Mouse (Mus musculus): Measurements from ENCODE around the gene Cyb561. TPM values are rescaled to one million over a fixed set of nuclear protein-coding genes. Genes with fewer than 3 reads are reported as not detected.
A peak's percentile ranks its signal among the peaks of the same experiment; 100 is the strongest.

The Cyb561 gene
- polyA plus RNA-seq, 1 experiment from 2014 or later, result 35.5 TPM

DNA sequence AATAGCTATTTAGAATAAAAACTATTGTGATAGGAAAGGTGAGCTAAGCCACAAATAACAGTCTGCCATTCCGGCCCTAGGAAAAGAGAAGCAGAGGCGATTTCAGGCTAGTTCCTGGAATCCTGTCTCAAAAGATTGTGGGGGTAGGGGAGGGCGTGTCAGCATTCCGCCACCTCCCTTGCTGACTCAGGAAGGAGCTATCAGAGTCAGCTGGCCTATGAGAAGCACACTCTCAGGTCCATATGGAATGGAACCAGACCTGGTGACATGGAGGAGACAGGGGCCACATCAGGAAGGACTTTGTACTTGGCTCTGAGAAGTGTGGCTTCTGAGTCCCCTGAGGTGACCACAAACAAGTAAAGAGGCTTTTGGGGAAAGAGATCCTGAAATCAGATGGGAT lies 2.6 kb downstream of the Cyb561 start:
- no peak for ATAC-seq
- whole genome bisulfite sequencing, result 76% methylated on average over 4 of the region's 4 CpGs
- Histone ChIP-seq H3K4me3 (replicated peaks) (no peak overlapping the region), H3K4me2 (replicated peaks) (no peak overlapping the region), H3K4me1 (replicated peaks) (no peaks in the 10 kb centered on the region), H3K36me3 (no peaks in the 10 kb centered on the region), H3K9me3 (no peaks in the 10 kb centered on the region), H3K9ac (replicated peaks) (no peak overlapping the region), H3K27me3 (peaks cover 2% of the 10 kb centered on the region; the same call in 1 of the 2 replicates), H3K27ac (no peak overlapping the region)

- Histone ChIP-seq H3K9ac (replicated peaks) (no peak overlapping the region), H3K27me3 (peaks cover 13% of the 10 kb centered on the region; the same call in 1 of the 2 replicates), H3K4me3 (replicated peaks) (no peak overlapping the region), H3K36me3 (no peaks in the 10 kb centered on the region), H3K9me3 (no peaks in the 10 kb centered on the region), H3K4me2 (replicated peaks) (no peak overlapping the region), H3K4me1 (replicated peaks) (peaks cover 14% of the 10 kb centered on the region), H3K27ac (no peak overlapping the region)
- no peak for ATAC-seq
- 69% methylated on average over 2 of the region's 2 CpGs for WGBS
These were observed 4.9 kb downstream of the Cyb561 start for GRCm38 (mm10) chr11:105948255-105948654.

DNA sequence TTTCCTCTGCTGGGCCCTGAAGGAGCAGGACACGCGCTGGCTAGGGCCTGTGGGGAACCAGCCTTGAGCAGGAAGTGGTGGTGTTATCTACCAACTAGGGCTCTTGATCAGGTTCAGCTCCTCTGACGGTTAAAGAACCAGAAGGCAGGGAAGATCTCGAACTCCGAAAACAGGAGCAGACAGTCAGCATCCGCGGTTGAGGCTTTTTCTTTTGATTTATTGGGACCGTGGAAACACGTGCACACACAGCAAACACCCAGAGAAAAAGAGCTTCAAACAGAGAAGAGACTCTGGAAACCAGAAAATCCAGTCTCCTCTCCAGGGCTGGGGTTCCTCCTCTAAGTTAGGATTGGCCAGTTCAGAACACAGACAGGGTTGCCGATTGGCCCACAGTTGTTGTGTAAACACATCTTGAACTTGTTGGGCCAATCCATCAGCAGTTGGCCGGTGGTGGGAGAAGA lies 6.4 kb downstream of the Cyb561 start:
- 55% methylated on average over 11 of the region's 11 CpGs for WGBS
- ATAC-seq, result no peak
- H3K9me3 ChIP-seq, result no peaks in the 10 kb centered on the region
- no peak overlapping the region for H3K4me2 ChIP-seq (replicated peaks)
- H3K4me3 ChIP-seq (replicated peaks), result no peak overlapping the region
- no peak overlapping the region for H3K9ac ChIP-seq (replicated peaks)
- no peaks in the 10 kb centered on the region for H3K36me3 ChIP-seq
- peaks cover 25% of the 10 kb centered on the region for H3K4me1 ChIP-seq (replicated peaks)
- H3K27ac ChIP-seq, result no peak overlapping the region
- peaks cover 27% of the 10 kb centered on the region; the same call in 1 of the 2 replicates for H3K27me3 ChIP-seq

DNA sequence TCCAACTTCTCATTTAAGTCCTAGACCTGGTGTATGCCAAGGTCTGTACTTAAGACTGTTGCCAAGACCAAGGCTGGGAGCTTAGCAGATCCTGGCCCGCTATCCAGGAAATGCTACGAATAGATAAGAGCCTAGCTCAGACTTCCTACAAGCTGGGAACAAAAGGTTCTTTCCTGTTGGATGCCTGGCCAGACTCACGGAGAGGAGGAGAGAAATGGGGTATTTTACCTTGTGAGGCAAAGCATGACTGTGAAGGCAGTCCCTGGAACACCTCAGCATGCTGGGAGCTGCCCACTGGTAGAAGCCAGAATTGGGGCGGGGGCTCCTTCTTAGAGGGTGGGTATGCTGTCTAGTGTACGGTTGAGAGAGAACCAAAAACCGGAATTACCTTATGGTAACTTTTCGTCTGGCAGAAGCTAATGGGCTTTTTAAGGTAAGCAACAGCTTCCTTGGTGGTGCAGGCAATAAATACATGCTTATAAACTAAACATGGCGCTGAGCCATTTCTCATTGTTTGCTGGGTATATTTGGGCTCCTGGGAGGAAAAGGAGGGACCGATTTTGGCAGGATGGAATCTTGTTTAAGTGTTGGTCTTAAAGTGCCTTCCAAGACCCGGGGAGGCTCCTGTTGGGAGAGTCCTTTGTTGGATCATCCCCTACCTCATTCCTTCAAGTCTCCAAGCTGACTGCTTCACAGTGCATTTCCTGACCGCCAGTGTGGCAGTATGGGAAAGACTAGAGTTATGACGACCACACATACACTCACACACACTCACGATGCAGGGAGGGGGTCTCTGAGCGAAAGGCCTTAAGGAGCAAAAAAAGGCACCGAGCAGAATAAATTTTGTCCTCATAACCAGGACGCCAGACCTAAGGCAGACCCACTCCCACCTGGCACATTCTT lies 8.1 kb downstream of the Cyb561 start:
- peaks cover 27% of the 10 kb centered on the region; the same call in 1 of the 2 replicates for H3K27me3 ChIP-seq
- no peak overlapping the region for H3K9ac ChIP-seq (replicated peaks)
- ATAC-seq, result no peak
- 80% methylated on average over 16 of the region's 16 CpGs for WGBS
- no peaks in the 10 kb centered on the region for H3K36me3 ChIP-seq
- peak overlapping the region; percentile 77 for H3K4me2 ChIP-seq (replicated peaks)
- H3K27ac ChIP-seq, result no peak overlapping the region
- H3K4me3 ChIP-seq (replicated peaks), result peak overlapping the region; percentile 50
- H3K9me3 ChIP-seq, result no peaks in the 10 kb centered on the region
- H3K4me1 ChIP-seq (replicated peaks), result peaks cover 25% of the 10 kb centered on the region

GRCm38 (mm10) chr11:105944126-105944621 lies 9.0 kb downstream of the Cyb561 start:
- H3K36me3 ChIP-seq, result no peaks in the 10 kb centered on the region
- no peaks in the 10 kb centered on the region for H3K9me3 ChIP-seq
- peak overlapping the region; percentile 77 for H3K4me2 ChIP-seq (replicated peaks)
- H3K27ac ChIP-seq, result no peak overlapping the region
- WGBS, result 1% methylated on average over 59 of the region's 59 CpGs
- H3K27me3 ChIP-seq, result peaks cover 27% of the 10 kb centered on the region; the same call in 1 of the 2 replicates
- ATAC-seq, result peak; percentile 75
- H3K4me3 ChIP-seq (replicated peaks), result peak overlapping the region; percentile 50
- peaks cover 25% of the 10 kb centered on the region for H3K4me1 ChIP-seq (replicated peaks)
- peak overlapping the region; percentile 66 for H3K9ac ChIP-seq (replicated peaks)

GRCm38 (mm10) chr11:105943133-105944102 lies 9.7 kb downstream of the Cyb561 start:
- Histone ChIP-seq H3K9me3 (no peaks in the 10 kb centered on the region), H3K4me2 (replicated peaks) (peak overlapping the region; percentile 77), H3K36me3 (no peaks in the 10 kb centered on the region), H3K4me1 (replicated peaks) (peaks cover 25% of the 10 kb centered on the region), H3K27me3 (peaks cover 27% of the 10 kb centered on the region; the same call in 1 of the 2 replicates), H3K4me3 (replicated peaks) (peak overlapping the region; percentile 50), H3K27ac (no peak overlapping the region), H3K9ac (replicated peaks) (peak overlapping the region; percentile 66)
- 7% methylated on average over 47 of the region's 47 CpGs for WGBS
- ATAC-seq, result no peak; the same call in 1 of the 2 replicates

GRCm38 (mm10) chr11:105941973-105942372 lies 11.2 kb downstream of the Cyb561 start:
- Histone ChIP-seq H3K9me3 (no peaks in the 10 kb centered on the region), H3K36me3 (no peaks in the 10 kb centered on the region), H3K27ac (no peak overlapping the region), H3K4me2 (replicated peaks) (no peak overlapping the region), H3K9ac (replicated peaks) (no peak overlapping the region; the same call in 1 of the 2 replicates), H3K4me1 (replicated peaks) (peaks cover 25% of the 10 kb centered on the region), H3K27me3 (peaks cover 27% of the 10 kb centered on the region; the same call in 1 of the 2 replicates), H3K4me3 (replicated peaks) (no peak overlapping the region)
- WGBS, result 69% methylated on average over 8 of the region's 8 CpGs
- ATAC-seq, result no peak

DNA sequence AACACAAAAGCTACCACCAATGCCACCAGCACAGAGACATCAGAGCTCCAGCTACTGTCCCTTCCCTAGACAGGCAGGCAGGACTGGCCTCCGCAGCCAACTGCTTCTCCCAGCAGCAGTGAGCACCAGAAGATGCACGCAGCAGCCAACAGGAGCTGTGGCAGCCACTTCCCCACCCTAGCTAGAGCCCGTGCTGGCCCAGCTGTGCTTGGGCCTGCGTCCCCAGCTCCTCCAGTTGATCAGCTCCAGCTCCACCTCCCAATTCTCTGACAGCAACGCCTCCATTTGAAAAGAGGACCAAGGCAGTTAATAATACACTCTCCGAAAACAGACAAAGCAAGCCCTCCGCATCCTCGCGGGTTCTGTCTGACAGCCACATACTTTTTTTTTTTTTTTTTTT lies 14.4 kb downstream of the Cyb561 start:
- no peak overlapping the region for H3K4me2 ChIP-seq (replicated peaks)
- ATAC-seq, result no peak
- no peak overlapping the region for H3K27ac ChIP-seq

DNA sequence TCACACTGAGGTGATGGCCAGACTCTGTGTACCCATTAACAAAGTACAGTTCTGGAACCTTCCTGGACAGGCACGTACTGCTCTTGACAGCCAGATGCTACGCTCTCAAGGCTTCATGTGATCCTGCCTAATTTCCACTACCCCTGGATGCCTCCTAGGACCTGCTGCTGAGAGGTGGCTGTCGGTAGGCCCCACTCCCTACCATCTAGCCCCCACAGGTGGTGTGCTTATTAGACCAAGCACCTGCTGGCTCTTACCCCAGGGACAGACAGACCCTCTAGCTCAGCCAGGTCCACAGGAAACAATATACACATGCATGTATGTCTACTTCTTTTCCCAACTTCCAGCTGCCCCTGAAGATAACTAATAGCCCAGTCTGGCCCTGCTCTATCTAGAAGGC lies 16.2 kb downstream of the Cyb561 start:
- Histone ChIP-seq H3K36me3 (0 out of 2 replicates have a peak, but pooled peaks cover 6% of the 10 kb centered on the region), H3K9ac (replicated peaks) (no peak overlapping the region), H3K4me1 (replicated peaks) (peaks cover 13% of the 10 kb centered on the region), H3K4me3 (replicated peaks) (no peak overlapping the region), H3K27ac (no peak overlapping the region), H3K27me3 (peaks cover 3% of the 10 kb centered on the region; the same call in 1 of the 2 replicates), H3K9me3 (no peaks in the 10 kb centered on the region), H3K4me2 (replicated peaks) (no peak overlapping the region)
- 95% methylated on average over 3 of the region's 3 CpGs for WGBS
- no peak for ATAC-seq

More for the DNA sequence above, 14.4 kb downstream of the Cyb561 start:
- H3K27me3 ChIP-seq, result peaks cover 17% of the 10 kb centered on the region; the same call in 1 of the 2 replicates
- 53% methylated on average over 9 of the region's 9 CpGs for WGBS
- no peak overlapping the region for H3K4me3 ChIP-seq (replicated peaks)
- no peak overlapping the region for H3K9ac ChIP-seq (replicated peaks)
- no peaks in the 10 kb centered on the region for H3K9me3 ChIP-seq
- H3K4me1 ChIP-seq (replicated peaks), result peaks cover 28% of the 10 kb centered on the region
- 0 out of 2 replicates have a peak, but pooled peaks cover 6% of the 10 kb centered on the region for H3K36me3 ChIP-seq

- ATAC-seq, result no peak
- no peaks in the 10 kb centered on the region for H3K27me3 ChIP-seq
- 0 out of 2 replicates have a peak, but pooled peaks cover 6% of the 10 kb centered on the region for H3K36me3 ChIP-seq
- no peak overlapping the region for H3K9ac ChIP-seq (replicated peaks)
- H3K4me3 ChIP-seq (replicated peaks), result no peak overlapping the region
- no peaks in the 10 kb centered on the region for H3K9me3 ChIP-seq
- H3K4me2 ChIP-seq (replicated peaks), result no peak overlapping the region
- H3K4me1 ChIP-seq (replicated peaks), result peaks cover 12% of the 10 kb centered on the region
- H3K27ac ChIP-seq, result no peak overlapping the region
- WGBS, result 93% methylated on average over 6 of the region's 6 CpGs
These were observed 16.9 kb downstream of the Cyb561 start for GRCm38 (mm10) chr11:105936200-105936599.

GRCm38 (mm10) chr11:105935496-105935895 lies 17.6 kb downstream of the Cyb561 start:
- no peaks in the 10 kb centered on the region for H3K9me3 ChIP-seq
- no peaks in the 10 kb centered on the region for H3K27me3 ChIP-seq
- H3K9ac ChIP-seq (replicated peaks), result no peak overlapping the region
- WGBS, result 91% methylated on average over 8 of the region's 8 CpGs
- no peak overlapping the region for H3K27ac ChIP-seq
- H3K4me2 ChIP-seq (replicated peaks), result no peak overlapping the region
- H3K4me3 ChIP-seq (replicated peaks), result no peak overlapping the region
- H3K4me1 ChIP-seq (replicated peaks), result peaks cover 12% of the 10 kb centered on the region
- 0 out of 2 replicates have a peak, but pooled peaks cover 6% of the 10 kb centered on the region for H3K36me3 ChIP-seq
- ATAC-seq, result no peak

Measured in midbrain, embryonic 13.5 days (tissue).